ENCODE assay signal across 18 mouse cellular contexts in the genomic region with DNA sequence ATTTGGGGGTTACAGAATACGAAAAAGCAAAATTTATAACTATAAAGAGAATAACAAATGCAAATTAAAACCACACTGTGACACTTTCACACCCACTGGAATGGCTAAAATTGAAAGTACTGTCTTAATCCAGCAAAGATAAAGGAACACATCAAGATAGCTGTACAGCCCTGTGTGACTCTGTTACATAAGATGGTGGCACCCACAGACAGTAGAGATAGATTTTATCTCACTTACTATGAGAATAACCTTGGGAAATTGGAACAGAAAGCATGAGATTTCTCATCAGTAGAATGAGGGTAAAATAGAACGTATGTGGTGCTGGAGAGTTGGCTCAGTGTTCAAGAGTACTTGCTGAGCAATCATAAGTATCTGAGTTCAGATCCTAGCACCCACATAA.
DNase-seq lines count a peak whose midpoint lies in the region; TF ChIP-seq lines count a peak whose summit lies in the region.
"Had no signal": no experiment of that assay in that cellular context is flagged by ENCODE, and none has a peak within 500 bp of the region (broad histone marks: within the 10 kb centered on the region; RNA-seq: fewer than 3 reads in every experiment).

No protein-coding gene starts in this region.

- no peak overlapping the region for H3K4me3 ChIP-seq in cortical plate, adult 2 months (ENCODE audit: insufficient read depth, low read length)
- no peak overlapping the region for H3K4me3 ChIP-seq in left cerebral cortex, adult 2 months
- H3K4me3 ChIP-seq: embryonic facial prominence, embryonic 13.5 days; forebrain, embryonic 13.5 days; heart, embryonic 12.5 days; hindbrain, embryonic 10.5 days had no signal

- TF ChIP-seq CTCF in cortical plate, adult 2 months (IDR thresholded peaks at IDR 0.05; ENCODE audit: extremely low read depth, insufficient read depth, low read length): no peak
- no peak for TF ChIP-seq CTCF in left cerebral cortex, adult 2 months (IDR thresholded peaks at IDR 0.05)

- intact Hi-C loops in left cerebral cortex, adult 2 months (cut with DNase I): loop anchor here (2.0 to 5.0 kb wide), 4 partner anchors 44 to 387 kb away; no protein-coding TSS in a partner anchor

- H3K4me1 ChIP-seq in cortical plate, adult 2 months (ENCODE audit: control insufficient read depth, insufficient read depth, low read length): no peaks in the 10 kb centered on the region; the same call in 1 of the 2 replicates
- H3K4me1 ChIP-seq: embryonic facial prominence, embryonic 13.5 days; forebrain, embryonic 13.5 days; heart, embryonic 12.5 days; hindbrain, embryonic 10.5 days had no signal

- DNase-seq in right cerebral cortex, adult 18-20 months: peak; percentile 75
- DNase-seq in right cerebral cortex, postnatal 4 days: no peak
- no peak for DNase-seq in left cerebral cortex, adult 2 months (ENCODE audit: extremely low spot score in 1 of 2, low spot score in 2 of 2)
- peak; percentile 94 for DNase-seq in telencephalon, adult 2 months (ENCODE audit: low read depth, low spot score)
- DNase-seq in urinary bladder, postnatal 14 days (ENCODE audit: low spot score): no peak
- DNase-seq in testis, postnatal 14 days (ENCODE audit: low spot score): no peak
- DNase-seq: adrenal gland, adult 2 months; adrenal gland, postnatal 25 days; cerebellum, adult 8-10 months; cerebellum, postnatal 14 days; forebrain, postnatal 0 days; gastrocnemius, postnatal 25 days had no signal

- H3K27ac ChIP-seq in cortical plate, adult 2 months (ENCODE audit: insufficient read depth, low read length): peak overlapping the region; percentile 52
- H3K27ac ChIP-seq in left cerebral cortex, adult 2 months: peak overlapping the region; percentile 90
- H3K27ac ChIP-seq: embryonic facial prominence, embryonic 13.5 days; forebrain, embryonic 13.5 days; hindbrain, embryonic 10.5 days; hindbrain, embryonic 14.5 days had no signal

- TF ChIP-seq POLR2A in cortical plate, adult 2 months (IDR thresholded peaks at IDR 0.05; ENCODE audit: extremely low read depth, insufficient read depth, low read length): no peak

Comparison
In these comparisons a context has a peak if more than half of its experiments do, and no peak if none do; other contexts are left out.
1. DNase-seq: peak in right cerebral cortex, adult 18-20 months (single experiment) and telencephalon, adult 2 months (single experiment); none in right cerebral cortex, postnatal 4 days (single experiment), left cerebral cortex, adult 2 months (0 of 2), urinary bladder, postnatal 14 days (single experiment) and testis, postnatal 14 days (single experiment).